Mouse (Mus musculus): ENCODE measurements around the gene Prrt4. TPM values are rescaled to one million over a fixed set of nuclear protein-coding genes. Genes with fewer than 3 reads are reported as not detected.
A peak's percentile ranks its signal among the peaks of the same experiment; 100 is the strongest.

Prrt4 gene
- polyA plus RNA-seq, 1 experiment from 2014 or later = 0.30 TPM

DNA sequence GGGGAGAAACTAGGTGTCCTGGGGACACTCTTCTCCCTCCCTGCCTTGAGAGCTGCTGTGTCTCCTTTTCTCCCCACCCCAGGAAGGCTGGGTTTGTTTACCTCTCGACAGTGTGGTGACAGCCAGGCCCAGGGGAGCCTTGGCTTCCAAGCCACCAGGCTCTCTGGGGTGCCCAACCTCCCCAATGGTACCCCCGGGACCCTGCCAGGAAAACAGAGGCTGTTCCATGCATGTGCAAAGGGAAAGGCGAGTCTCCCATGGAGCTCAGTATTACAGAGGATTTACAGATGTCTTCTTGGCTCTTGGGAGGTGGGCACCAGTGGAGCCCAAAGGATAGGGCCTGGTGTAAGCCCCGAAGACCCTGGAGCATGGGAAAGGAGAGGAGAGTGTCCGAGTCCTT is 34.1 kb upstream of the Prrt4 start:
- Histone ChIP-seq H3K4me1 (replicated peaks; ENCODE audit: control insufficient read depth, insufficient read depth) (peaks cover 10% of the 10 kb centered on the region), H3K9me3 (ENCODE audit: control insufficient read depth, low read length) (no peaks in the 10 kb centered on the region), H3K4me3 (ENCODE audit: low read depth, low read length) (no peak overlapping the region), H3K4me2 (replicated peaks; ENCODE audit: low read depth) (no peak overlapping the region), H3K36me3 (ENCODE audit: control insufficient read depth, insufficient read depth, low read length) (no peaks in the 10 kb centered on the region), H3K27me3 (ENCODE audit: control insufficient read depth, insufficient read depth, low read length) (no peaks in the 10 kb centered on the region), H3K9ac (ENCODE audit: low read length) (no peak overlapping the region), H3K27ac (replicated peaks) (no peak overlapping the region)
- no peak for ATAC-seq (ENCODE audit: low FRiP score, low TSS enrichment)
- no peak for TF ChIP-seq EP300 (optimal IDR thresholded peaks at IDR 0.05)
- TF ChIP-seq CTCF (IDR thresholded peaks at IDR 0.05; ENCODE audit: low read depth) = no peak
- WGBS = 67% methylated on average over 5 of the region's 5 CpGs
- no peak for DNase-seq (ENCODE audit: low spot score)

DNA sequence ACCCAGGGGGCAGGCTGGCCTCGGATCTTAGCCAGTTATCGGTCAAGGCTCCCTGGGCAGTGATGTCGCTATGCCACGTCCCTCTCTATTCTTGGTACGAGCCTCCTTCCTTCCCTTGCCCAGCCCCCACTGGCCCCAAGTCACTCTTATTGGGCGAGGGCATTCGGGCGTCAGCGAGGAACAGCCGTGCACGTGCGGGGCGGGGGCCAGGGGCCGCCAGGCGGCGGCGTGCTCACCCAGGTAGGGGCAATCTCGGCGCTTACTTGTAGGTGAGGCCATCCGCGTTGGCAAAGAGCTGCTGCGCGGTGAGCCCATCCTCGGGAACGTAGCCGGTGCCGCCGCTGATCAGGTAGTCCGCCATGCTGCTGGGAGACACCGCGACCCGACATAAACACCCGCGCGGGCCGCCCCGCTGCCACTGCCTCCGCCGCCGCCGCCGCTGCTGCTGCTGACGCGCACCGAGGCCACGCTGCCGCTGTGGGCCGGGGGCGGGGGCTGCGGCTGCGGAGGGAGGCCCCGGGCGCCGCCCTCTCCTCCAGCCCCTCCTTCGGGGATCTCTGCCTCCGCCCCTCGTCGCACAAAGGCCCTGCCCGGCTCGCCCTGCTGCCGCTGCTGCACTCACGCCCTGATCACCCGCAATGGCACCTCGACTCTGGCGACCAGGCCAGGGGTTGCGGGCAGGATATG is 32.6 kb upstream of the Prrt4 start:
- H3K4me3 ChIP-seq (ENCODE audit: low read depth, low read length) = peak overlapping the region; percentile 69
- peak overlapping the region; percentile 96 for H3K4me2 ChIP-seq (replicated peaks; ENCODE audit: low read depth)
- H3K4me1 ChIP-seq (replicated peaks; ENCODE audit: control insufficient read depth, insufficient read depth) = peaks cover 10% of the 10 kb centered on the region
- TF ChIP-seq CTCF (IDR thresholded peaks at IDR 0.05; ENCODE audit: low read depth) = peak; percentile 39
- TF ChIP-seq EP300 (optimal IDR thresholded peaks at IDR 0.05) = no peak
- DNase-seq (ENCODE audit: low spot score) (peak; percentile 89), ATAC-seq (ENCODE audit: low FRiP score, low TSS enrichment) (peak; percentile 86)
- peak overlapping the region; percentile 78 for H3K9ac ChIP-seq (ENCODE audit: low read length)
- WGBS = under 1% methylated on average over 49 of the region's 66 CpGs
- H3K27ac ChIP-seq (replicated peaks) = peak overlapping the region; percentile 78
- H3K36me3 ChIP-seq (ENCODE audit: control insufficient read depth, insufficient read depth, low read length) = no peaks in the 10 kb centered on the region
- H3K27me3 ChIP-seq (ENCODE audit: control insufficient read depth, insufficient read depth, low read length) = no peaks in the 10 kb centered on the region
- no peaks in the 10 kb centered on the region for H3K9me3 ChIP-seq (ENCODE audit: control insufficient read depth, low read length)

- ATAC-seq (ENCODE audit: low FRiP score, low TSS enrichment) = no peak
Observed at GRCm38 (mm10) chr6:29211146-29211545, 31.8 kb upstream of the Prrt4 start.

GRCm38 (mm10) chr6:29210231-29210936 is 31.0 kb upstream of the Prrt4 start:
- no peak for DNase-seq (ENCODE audit: low spot score)
- Histone ChIP-seq H3K4me3 (ENCODE audit: low read depth, low read length) (no peak overlapping the region), H3K27ac (replicated peaks) (no peak overlapping the region), H3K4me2 (replicated peaks; ENCODE audit: low read depth) (no peak overlapping the region), H3K4me1 (replicated peaks; ENCODE audit: control insufficient read depth, insufficient read depth) (peaks cover 10% of the 10 kb centered on the region), H3K9ac (ENCODE audit: low read length) (no peak overlapping the region), H3K9me3 (ENCODE audit: control insufficient read depth, low read length) (no peaks in the 10 kb centered on the region), H3K27me3 (ENCODE audit: control insufficient read depth, insufficient read depth, low read length) (no peaks in the 10 kb centered on the region), H3K36me3 (ENCODE audit: control insufficient read depth, insufficient read depth, low read length) (peaks cover 4% of the 10 kb centered on the region; the same call in 1 of the 2 replicates)
- TF ChIP-seq CTCF (IDR thresholded peaks at IDR 0.05; ENCODE audit: low read depth) (no peak), EP300 (optimal IDR thresholded peaks at IDR 0.05) (no peak)
- ATAC-seq (ENCODE audit: low FRiP score, low TSS enrichment) = no peak
- 66% methylated on average over 9 of the region's 9 CpGs for WGBS

More at GRCm38 (mm10) chr6:29211146-29211545, 31.8 kb upstream of the Prrt4 start:
- peak overlapping the region; percentile 69 for H3K4me3 ChIP-seq (ENCODE audit: low read depth, low read length)
- peak overlapping the region; percentile 96 for H3K4me2 ChIP-seq (replicated peaks; ENCODE audit: low read depth)
- no peaks in the 10 kb centered on the region for H3K27me3 ChIP-seq (ENCODE audit: control insufficient read depth, insufficient read depth, low read length)
- H3K9me3 ChIP-seq (ENCODE audit: control insufficient read depth, low read length) = no peaks in the 10 kb centered on the region
- peak overlapping the region; percentile 78 for H3K9ac ChIP-seq (ENCODE audit: low read length)
- WGBS = 26% methylated on average over 7 of the region's 7 CpGs
- H3K27ac ChIP-seq (replicated peaks) = no peak overlapping the region
- no peak for TF ChIP-seq EP300 (optimal IDR thresholded peaks at IDR 0.05)
- TF ChIP-seq CTCF (IDR thresholded peaks at IDR 0.05; ENCODE audit: low read depth) = no peak; the same call in 1 of the 2 replicates
- no peak for DNase-seq (ENCODE audit: low spot score)
- H3K36me3 ChIP-seq (ENCODE audit: control insufficient read depth, insufficient read depth, low read length) = 0 out of 2 replicates have a peak, but pooled peaks cover 1% of the 10 kb centered on the region
- peaks cover 10% of the 10 kb centered on the region for H3K4me1 ChIP-seq (replicated peaks; ENCODE audit: control insufficient read depth, insufficient read depth)

DNA sequence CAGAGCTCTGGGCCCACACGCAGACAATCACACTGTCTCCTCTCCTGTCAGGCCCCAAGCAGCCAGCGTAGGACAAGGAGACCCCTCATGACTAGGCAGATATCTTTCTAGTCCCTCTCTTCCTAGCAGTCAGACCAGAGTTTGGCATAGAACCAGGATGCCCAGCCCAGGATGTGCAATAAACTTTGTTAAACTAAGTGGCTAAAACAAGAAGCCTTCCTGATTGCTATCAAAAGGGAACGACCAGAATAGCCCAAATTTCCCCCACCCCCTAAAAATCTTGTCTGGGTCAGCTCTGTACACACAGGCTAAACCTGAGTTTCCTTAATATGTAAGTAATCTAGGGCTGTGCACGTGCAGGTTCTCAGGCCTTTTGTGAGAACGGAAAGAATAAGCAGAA is 28.8 kb upstream of the Prrt4 start:
- Histone ChIP-seq H3K27ac (replicated peaks) (no peak overlapping the region), H3K27me3 (ENCODE audit: control insufficient read depth, insufficient read depth, low read length) (no peaks in the 10 kb centered on the region), H3K4me2 (replicated peaks; ENCODE audit: low read depth) (no peak overlapping the region), H3K4me1 (replicated peaks; ENCODE audit: control insufficient read depth, insufficient read depth) (peaks cover 10% of the 10 kb centered on the region), H3K4me3 (ENCODE audit: low read depth, low read length) (no peak overlapping the region), H3K9me3 (ENCODE audit: control insufficient read depth, low read length) (no peaks in the 10 kb centered on the region), H3K36me3 (ENCODE audit: control insufficient read depth, insufficient read depth, low read length) (peaks cover 6% of the 10 kb centered on the region; the same call in 1 of the 2 replicates), H3K9ac (ENCODE audit: low read length) (no peak overlapping the region)
- no peak for TF ChIP-seq CTCF (IDR thresholded peaks at IDR 0.05; ENCODE audit: low read depth)
- TF ChIP-seq EP300 (optimal IDR thresholded peaks at IDR 0.05) = no peak
- DNase-seq (ENCODE audit: low spot score) (no peak), ATAC-seq (ENCODE audit: low FRiP score, low TSS enrichment) (no peak)
- 79% methylated on average over 5 of the region's 5 CpGs for WGBS

DNA sequence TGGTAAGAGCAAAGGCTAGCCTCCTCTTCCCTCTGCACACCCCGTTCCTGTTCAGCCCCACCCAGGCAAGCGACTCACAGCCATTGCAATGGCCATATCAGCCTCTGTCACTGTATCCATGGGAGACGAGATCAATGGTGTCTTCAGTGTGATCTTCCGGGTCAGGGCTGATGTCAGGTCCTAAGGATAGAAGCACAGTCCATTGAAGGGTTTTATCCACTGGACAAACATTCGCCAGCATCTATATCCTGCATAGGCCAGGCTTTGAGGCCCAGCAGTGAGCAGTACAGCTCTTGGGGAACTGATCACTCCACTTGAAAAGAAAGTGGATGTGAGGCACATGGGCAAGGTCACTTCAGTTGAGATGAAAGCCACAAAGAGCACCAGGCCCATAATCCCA is 27.6 kb upstream of the Prrt4 start:
- ATAC-seq (ENCODE audit: low FRiP score, low TSS enrichment) (no peak), DNase-seq (ENCODE audit: low spot score) (no peak)
- 90% methylated on average over 5 of the region's 5 CpGs for WGBS
- peaks cover 9% of the 10 kb centered on the region; the same call in 1 of the 2 replicates for H3K36me3 ChIP-seq (ENCODE audit: control insufficient read depth, insufficient read depth, low read length)
- H3K4me3 ChIP-seq (ENCODE audit: low read depth, low read length) = no peak overlapping the region
- H3K9me3 ChIP-seq (ENCODE audit: control insufficient read depth, low read length) = no peaks in the 10 kb centered on the region
- H3K27ac ChIP-seq (replicated peaks) = no peak overlapping the region
- H3K27me3 ChIP-seq (ENCODE audit: control insufficient read depth, insufficient read depth, low read length) = no peaks in the 10 kb centered on the region
- no peak for TF ChIP-seq CTCF (IDR thresholded peaks at IDR 0.05; ENCODE audit: low read depth)
- TF ChIP-seq EP300 (optimal IDR thresholded peaks at IDR 0.05) = no peak
- H3K4me1 ChIP-seq (replicated peaks; ENCODE audit: control insufficient read depth, insufficient read depth) = peaks cover 7% of the 10 kb centered on the region; the same call in 1 of the 2 replicates
- no peak overlapping the region for H3K4me2 ChIP-seq (replicated peaks; ENCODE audit: low read depth)
- H3K9ac ChIP-seq (ENCODE audit: low read length) = no peak overlapping the region

Data from stomach, postnatal 0 days (tissue).